Mouse (Mus musculus): Measurements from ENCODE around the gene Cbr4. TPM values are rescaled to one million over a fixed set of nuclear protein-coding genes. Genes with fewer than 3 reads are reported as not detected.
A peak's percentile ranks its signal among the peaks of the same experiment; 100 is the strongest.

Gene Cbr4
- total RNA-seq (2021): 10 to 100 TPM; 54.6 to 65.9 TPM
- long read RNA-seq, experiment 1, full-length matches to known transcripts: 30 of 34 reads
- long read RNA-seq, experiment 1, partial matches to known transcripts: 0 of 34 reads
- long read RNA-seq, experiment 1, other reads (novel, unspliced or antisense): 4 of 34 reads
- long read RNA-seq, experiment 2, full-length matches to known transcripts: 29 of 31 reads
- long read RNA-seq, experiment 2, partial matches to known transcripts: 0 of 31 reads
- long read RNA-seq, experiment 2, other reads (novel, unspliced or antisense): 2 of 31 reads

DNA sequence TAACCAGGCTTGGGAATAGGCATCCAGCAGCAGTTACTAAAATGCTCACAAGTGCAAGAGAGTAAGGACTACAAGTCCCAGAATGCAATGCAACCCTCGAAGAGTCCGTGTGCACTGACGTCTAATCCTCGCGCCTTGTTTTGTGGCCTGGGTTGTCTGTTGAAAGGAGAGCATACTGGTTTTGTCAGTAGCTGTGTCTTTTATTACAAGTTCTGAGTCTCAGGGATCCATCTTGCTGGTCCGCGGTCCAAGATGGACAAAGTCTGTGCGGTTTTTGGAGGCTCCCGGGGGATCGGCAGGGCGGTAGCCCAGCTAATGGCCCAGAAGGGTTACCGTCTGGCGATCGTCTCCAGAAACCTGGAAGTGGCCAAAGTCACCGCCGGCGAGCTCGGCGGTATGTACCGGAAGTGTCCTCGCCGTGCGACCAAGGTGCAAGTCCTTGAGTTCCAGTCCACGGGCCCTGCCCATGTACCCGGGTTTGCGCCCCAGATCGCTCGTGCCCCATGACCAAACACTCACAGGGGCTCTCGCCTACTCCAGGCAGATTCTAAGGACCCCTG, at the start of gene Cbr4:
Cbr4 (plus strand) TSS at position 138 of the 560 bp plus-strand sequence.
- DNase-seq (ENCODE audit: low spot score in 2 of 2): peak; percentile 44 to 69

- no peak for DNase-seq (ENCODE audit: low spot score in 2 of 2)
These were observed 44.5 kb upstream of the Cbr4 start for GRCm38 (mm10) chr8:61442988-61443387.

DNA sequence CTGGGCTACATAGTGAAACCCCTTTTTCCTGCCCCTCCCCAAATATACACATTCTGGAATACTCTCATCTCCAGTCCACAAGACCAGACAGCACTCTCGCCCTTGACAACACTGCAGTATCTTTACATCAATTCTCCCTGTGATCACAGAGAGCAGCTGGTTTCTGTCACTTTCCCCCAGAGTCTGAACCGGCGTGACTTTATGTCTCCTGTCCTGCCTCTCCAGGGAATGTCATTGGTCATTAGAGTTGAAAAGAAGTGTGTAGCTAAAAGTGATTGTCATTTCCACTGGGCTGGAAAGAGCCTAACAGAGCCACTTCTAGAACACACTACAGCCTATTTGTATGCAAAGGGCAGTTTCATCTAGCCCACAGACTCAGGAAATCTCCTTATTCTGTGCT, 43.2 kb upstream of the Cbr4 start:
- no peak for DNase-seq (ENCODE audit: low spot score in 2 of 2)

GRCm38 (mm10) chr8:61446329-61446728, 41.2 kb upstream of the Cbr4 start:
- DNase-seq (ENCODE audit: low spot score in 2 of 2): no peak

DNA sequence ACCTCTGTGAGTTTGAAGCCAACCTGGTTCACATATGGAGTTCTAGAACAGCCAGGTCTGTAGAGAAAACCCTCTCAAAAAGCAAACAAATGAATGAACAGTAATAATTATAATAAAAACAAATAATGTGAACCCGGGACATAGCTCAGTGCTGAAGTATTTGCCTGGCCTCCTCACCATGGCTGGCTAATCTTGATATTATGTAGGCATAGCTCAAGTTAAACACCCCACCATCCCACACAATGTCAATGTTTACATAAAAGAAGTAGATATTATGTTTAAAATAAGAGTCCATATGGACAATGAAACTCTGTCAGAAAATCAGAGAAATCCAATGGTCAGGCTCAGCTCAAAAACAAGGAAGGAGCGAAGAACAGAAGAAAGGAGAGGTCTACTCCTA, 39.4 kb upstream of the Cbr4 start:
- no peak for DNase-seq (ENCODE audit: low spot score in 2 of 2)

DNA sequence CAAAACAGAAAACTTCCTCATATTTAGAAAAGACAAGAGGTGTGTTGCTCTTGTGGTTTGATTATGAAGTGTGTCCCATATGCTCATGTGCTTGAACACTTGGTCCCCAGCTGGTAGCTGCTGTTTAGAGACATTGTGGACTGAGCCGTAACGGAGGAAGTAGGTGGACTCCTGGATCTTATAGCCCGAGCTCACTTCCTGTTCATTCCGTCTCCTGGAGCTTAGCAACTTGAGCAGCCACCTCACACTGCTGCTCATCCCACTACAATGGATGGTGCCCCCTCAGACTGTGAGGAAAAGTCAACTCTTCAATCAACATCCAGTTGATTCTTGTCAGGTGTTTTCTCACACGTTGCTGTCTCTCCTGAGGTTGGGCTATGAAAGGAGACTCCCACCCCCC, 38.7 kb upstream of the Cbr4 start:
- DNase-seq (ENCODE audit: low spot score in 2 of 2): no peak

GRCm38 (mm10) chr8:61450916-61451575, 36.5 kb upstream of the Cbr4 start:
- DNase-seq (ENCODE audit: low spot score in 2 of 2): no peak

DNA sequence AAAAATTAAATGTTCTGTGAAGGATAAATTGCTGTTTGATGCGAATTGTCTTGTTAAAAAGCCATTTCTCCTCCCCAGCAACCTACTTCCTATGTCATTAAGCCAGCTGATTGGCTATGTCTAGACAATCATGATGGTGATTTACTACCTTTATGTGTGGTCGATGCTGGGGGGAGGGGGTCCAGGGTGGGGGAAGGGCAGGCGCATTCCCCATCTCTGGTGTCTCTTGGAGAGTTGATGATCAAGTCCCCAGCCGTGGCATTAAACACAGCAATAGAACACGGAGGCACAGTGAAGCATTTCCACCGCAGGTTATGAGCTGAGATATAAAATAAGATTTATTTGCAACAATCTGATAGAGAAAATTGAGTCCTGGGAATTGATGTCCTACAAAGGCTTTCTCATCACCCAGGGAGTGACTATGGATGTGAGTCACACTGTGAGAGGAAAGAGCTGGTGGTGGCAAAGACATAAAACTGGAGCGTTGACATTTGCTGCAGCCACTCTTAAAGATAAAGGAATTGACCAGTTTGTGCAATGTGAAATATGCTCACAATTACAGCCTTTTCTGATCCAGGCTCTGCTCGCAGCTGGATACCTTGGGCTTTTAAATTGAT, 35.7 kb upstream of the Cbr4 start:
- DNase-seq (ENCODE audit: low spot score in 2 of 2): no peak

- no peak for DNase-seq (ENCODE audit: low spot score in 2 of 2)
These were observed 27.8 kb upstream of the Cbr4 start for GRCm38 (mm10) chr8:61459763-61460162.

GRCm38 (mm10) chr8:61462221-61462620, 25.3 kb upstream of the Cbr4 start:
- DNase-seq (ENCODE audit: low spot score in 2 of 2): no peak

DNA sequence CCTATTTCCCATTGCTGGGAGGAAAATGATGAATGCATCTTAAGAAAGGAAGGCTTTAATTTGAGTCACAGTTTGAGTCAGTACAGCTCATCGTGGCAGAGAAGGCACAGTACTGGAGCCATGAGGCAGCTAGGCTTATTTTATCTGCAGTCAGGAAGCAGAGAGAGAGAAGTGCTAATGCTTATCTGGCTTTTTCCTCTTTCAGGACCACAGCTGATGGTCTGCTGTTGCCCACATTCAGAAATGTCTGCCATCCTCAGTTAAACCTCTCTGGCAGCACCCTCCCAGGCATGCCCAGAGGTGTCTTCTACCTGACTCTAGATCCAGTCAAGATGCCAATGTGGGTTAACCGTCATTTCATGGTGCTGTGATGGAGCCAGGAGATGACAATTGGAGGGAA, 23.1 kb upstream of the Cbr4 start:
- no peak for DNase-seq (ENCODE audit: low spot score in 2 of 2)

DNA sequence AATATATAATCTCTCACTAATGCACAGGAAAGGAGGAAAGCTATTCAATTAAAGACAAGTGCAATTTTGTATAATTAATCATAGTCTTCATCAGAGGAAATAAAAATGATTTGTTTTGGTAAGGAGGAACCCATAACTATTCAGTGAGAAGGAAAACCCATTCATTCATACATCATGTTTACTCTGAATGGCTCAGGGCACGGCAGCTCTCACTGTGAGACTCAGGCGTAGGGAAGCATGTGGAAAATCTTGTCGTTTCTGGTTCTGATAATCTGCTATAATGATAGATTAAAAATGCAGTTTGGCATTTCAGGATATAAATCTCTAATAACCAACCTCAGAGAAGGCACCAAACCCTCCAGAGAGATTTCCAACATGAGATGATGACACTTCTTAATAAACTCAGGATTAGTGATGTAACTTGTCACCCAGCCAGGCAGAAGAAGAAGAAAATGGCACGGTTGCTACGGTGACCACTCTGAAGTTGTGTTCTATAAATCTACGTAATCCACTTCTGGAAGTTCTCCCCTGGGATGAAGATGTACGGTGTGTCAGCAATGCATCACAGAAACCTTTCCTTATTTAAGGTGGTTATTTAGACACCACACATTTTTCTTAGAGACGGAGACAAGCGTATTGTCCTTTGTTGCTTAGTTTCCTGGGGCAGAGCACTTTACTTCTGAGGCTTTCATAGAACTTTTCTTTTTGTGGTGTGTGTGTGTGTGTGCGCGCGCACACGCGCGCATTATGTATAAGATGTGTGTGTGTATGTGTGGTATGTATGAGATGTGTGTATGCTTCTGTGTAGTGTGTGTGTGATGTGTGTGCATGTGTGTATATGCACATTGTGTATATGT, 20.6 kb upstream of the Cbr4 start:
- DNase-seq (ENCODE audit: low spot score in 2 of 2): no peak

DNA sequence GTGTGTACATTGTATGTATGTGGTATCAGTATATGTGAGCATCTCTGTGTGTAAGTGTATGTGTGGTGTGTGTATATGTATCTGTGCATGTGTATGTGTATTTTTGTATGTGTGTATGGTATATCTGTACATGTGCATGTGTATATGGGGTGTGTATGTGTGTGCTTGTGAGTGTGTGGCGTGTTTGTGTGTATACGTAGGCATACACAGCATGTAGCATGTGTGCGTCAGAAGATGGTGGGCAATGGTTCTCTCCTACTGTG, 20.1 kb upstream of the Cbr4 start:
- no peak for DNase-seq (ENCODE audit: low spot score in 2 of 2)

GRCm38 (mm10) chr8:61470213-61470612, 17.3 kb upstream of the Cbr4 start:
- no peak for DNase-seq (ENCODE audit: low spot score in 2 of 2)

- no peak for DNase-seq (ENCODE audit: low spot score in 2 of 2)
These were observed 12.3 kb upstream of the Cbr4 start for GRCm38 (mm10) chr8:61475251-61475673.

GRCm38 (mm10) chr8:61476160-61476559, 11.4 kb upstream of the Cbr4 start:
- DNase-seq (ENCODE audit: low spot score in 2 of 2): no peak

DNA sequence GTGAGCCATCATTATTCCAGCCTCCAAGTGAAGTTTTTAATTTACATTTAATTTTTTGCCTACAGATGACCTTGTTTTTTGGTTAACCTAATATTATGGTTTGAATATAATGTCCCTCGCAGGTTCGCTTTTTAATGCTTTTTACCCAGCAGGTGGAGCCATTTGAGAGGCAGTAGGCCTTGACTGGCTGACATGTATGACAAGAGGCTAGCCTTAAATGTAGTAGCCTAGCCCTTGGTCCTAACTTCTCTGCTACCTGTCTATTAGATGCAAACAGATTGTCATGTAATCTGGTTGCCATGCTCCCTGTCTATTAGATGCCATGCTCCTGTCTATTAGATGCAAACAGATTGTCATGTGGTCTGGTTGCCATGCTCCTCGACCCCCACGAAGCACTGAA, 9.4 kb upstream of the Cbr4 start:
- no peak for DNase-seq (ENCODE audit: low spot score in 2 of 2)

- no peak for DNase-seq (ENCODE audit: low spot score in 2 of 2)
These were observed 8.7 kb upstream of the Cbr4 start for GRCm38 (mm10) chr8:61478793-61479192.

GRCm38 (mm10) chr8:61479506-61480214, 7.9 kb upstream of the Cbr4 start:
- peak in 1 of 2 experiments; percentile 15 for DNase-seq (ENCODE audit: low spot score in 2 of 2)

- no peak for DNase-seq (ENCODE audit: low spot score in 2 of 2)
These were observed 7.1 kb upstream of the Cbr4 start for GRCm38 (mm10) chr8:61480260-61480967.

Measured in adrenal gland, postnatal 4 days (tissue).